In genomic region chr15:85829470-85829869, GRCm38 (mm10) we compare ENCODE assay signal across 12 mouse cellular contexts. TPM values are rescaled to one million over a fixed set of nuclear protein-coding genes. Genes with fewer than 3 reads are reported as not detected.
"Had no signal": no experiment of that assay in that cellular context is flagged by ENCODE, and none has a peak within 500 bp of the region (broad histone marks: within the 10 kb centered on the region; RNA-seq: fewer than 3 reads in every experiment).

No protein-coding gene starts in this region.

- H3K4me3 ChIP-seq: limb, embryonic 10.5 days; neural tube, embryonic 12.5 days had no signal

- DNase-seq: kidney, adult 18-20 months; kidney, postnatal 10 days; kidney, postnatal 4 days; lung, adult 2 months; lung, postnatal 36 days; midbrain, embryonic 14.5 days; thymus, postnatal 4 days had no signal

- H3K9me3 ChIP-seq: limb, embryonic 10.5 days; neural tube, embryonic 12.5 days had no signal

- ATAC-seq: lung, postnatal 0 days had no signal

- H3K27ac ChIP-seq: limb, embryonic 10.5 days; neural tube, embryonic 12.5 days had no signal

- H3K4me2 ChIP-seq: neural tube, embryonic 12.5 days had no signal

- H3K9ac ChIP-seq: neural tube, embryonic 12.5 days had no signal

- H3K36me3 ChIP-seq: limb, embryonic 10.5 days; neural tube, embryonic 12.5 days had no signal

RNA-seq across cellular contexts. Expression of gene Pkdrej, which starts 7.9 kb away (rescaled TPM):
- total RNA-seq: monocyte, adult 5-6 weeks; neutrophil, adult 5-6 weeks had no signal

RNA-seq across cellular contexts. Expression of gene Gtse1, which starts 30.1 kb away (rescaled TPM):
- total RNA-seq: monocyte, adult 5-6 weeks had no signal
